Comparison of ENCODE assay signal across 9 mouse cellular contexts in the genomic region with DNA sequence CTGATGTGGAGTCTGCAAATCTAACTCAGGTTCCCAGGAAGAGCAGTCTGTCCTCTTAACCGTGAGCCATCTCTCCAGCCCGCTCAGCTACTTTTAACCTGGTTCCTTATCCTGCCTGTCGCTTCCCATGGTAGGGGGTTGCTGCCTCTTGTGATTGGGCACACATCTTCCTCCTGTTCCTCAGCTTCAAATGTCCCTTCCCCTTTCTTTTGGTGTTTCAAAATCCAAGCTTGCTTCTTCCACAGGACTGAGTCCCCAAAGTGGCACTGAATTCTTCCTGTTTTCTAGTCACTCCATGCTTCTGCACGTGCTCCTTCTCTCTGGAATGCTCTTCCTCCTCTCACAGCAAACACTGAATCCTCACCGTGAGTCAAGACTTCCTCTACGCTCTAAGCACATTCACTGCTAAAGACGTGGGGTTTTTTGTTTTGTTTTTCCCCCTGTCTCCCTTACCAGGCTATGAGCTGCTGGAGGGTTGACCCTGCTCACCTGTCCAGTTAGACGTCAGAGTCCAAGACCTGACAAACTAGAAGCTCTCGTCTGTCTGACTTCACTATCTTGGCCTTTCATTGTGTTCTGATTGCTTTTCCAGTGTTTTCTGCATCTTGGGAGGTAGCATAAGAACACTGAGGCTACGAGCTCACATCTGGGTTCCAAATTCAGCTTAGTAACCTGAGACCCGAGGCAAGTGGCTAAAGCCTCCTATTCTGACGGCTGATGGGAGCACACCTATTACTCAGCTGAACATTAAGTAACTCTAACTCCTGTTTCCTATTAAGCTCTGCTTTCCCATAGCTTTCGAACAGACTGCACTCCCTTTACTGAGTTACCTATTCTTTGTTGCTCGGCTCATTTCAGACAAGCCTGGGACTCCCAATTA. TPM values are rescaled to one million over a fixed set of nuclear protein-coding genes. Genes with fewer than 3 reads are reported as not detected.
DNase-seq lines count a peak whose midpoint lies in the region; ATAC-seq and TF ChIP-seq lines count a peak whose summit lies in the region.
"Had no signal": no experiment of that assay in that cellular context is flagged by ENCODE, and none has a peak within 500 bp of the region (broad histone marks: within the 10 kb centered on the region; RNA-seq: fewer than 3 reads in every experiment).

No protein-coding gene starts in this region.

- no peak for TF ChIP-seq CTCF in CH12.LX (conservative IDR thresholded peaks at IDR 0.05 in 1 of 2, IDR thresholded peaks at IDR 0.05 in 1 of 2; ENCODE audit: low read depth in 2 of 2, low read length in 2 of 2)
- TF ChIP-seq CTCF in forebrain, postnatal 0 days (IDR thresholded peaks at IDR 0.05; ENCODE audit: low read depth) = no peak

- in situ Hi-C loops in CH12.LX (cut with MboI; ENCODE audit: low pct_ligation_motif_present, low pct_unique_long_range_greater_than_20kb, low sequenced_read_pairs) = no loop called here

- no peak for ATAC-seq in erythroblast, adult 5-6 weeks (replicated peaks; ENCODE audit: low FRiP score, poor library complexity, severe bottlenecking)
- ATAC-seq in forebrain, postnatal 0 days = no peak
- ATAC-seq in liver, embryonic 15.5 days (ENCODE audit: insufficient read depth) = no peak

- TF ChIP-seq EP300 in CH12.LX (IDR thresholded peaks at IDR 0.05; ENCODE audit: low read length) = no peak

- H3K4me2 ChIP-seq in CH12.LX (ENCODE audit: insufficient read depth, low read depth, poor library complexity, severe bottlenecking) = peak overlapping the region; percentile 79
- peak overlapping the region; percentile 90 for H3K4me2 ChIP-seq in forebrain, postnatal 0 days (ENCODE audit: low read depth)
- peak overlapping the region; percentile 98 for H3K4me2 ChIP-seq in liver, embryonic 15.5 days

- peak overlapping the region; percentile 87; the same call in 1 of the 2 replicates for H3K9ac ChIP-seq in CH12.LX (ENCODE audit: insufficient read depth, low read depth)
- peak overlapping the region; percentile 50; the same call in 1 of the 2 replicates for H3K9ac ChIP-seq in forebrain, postnatal 0 days
- H3K9ac ChIP-seq in liver, embryonic 15.5 days = peak overlapping the region; percentile 78

- H3K27ac ChIP-seq in CH12.LX (ENCODE audit: insufficient read depth, low read depth) = no peak overlapping the region
- peak overlapping the region; percentile 78; the same call in 1 of the 2 replicates for H3K27ac ChIP-seq in forebrain, postnatal 0 days (ENCODE audit: low read depth, low read length)
- peak overlapping the region; percentile 98 for H3K27ac ChIP-seq in liver, embryonic 15.5 days (replicated peaks)

- TF ChIP-seq POLR2A in CH12.LX (IDR thresholded peaks at IDR 0.05; ENCODE audit: low read depth, low read length) = no peak

- peaks cover 49% of the 10 kb centered on the region for H3K36me3 ChIP-seq in erythroblast, embryonic 14.5 days (ENCODE audit: control insufficient read depth)
- peaks cover 49 to 72% of the 10 kb centered on the region in 2 experiments for H3K36me3 ChIP-seq in CH12.LX (replicated peaks in 1 of 2; ENCODE audit: control insufficient read depth in 1 of 2, insufficient read depth in 1 of 2, low read length in 1 of 2)
- peaks cover 36% of the 10 kb centered on the region for H3K36me3 ChIP-seq in forebrain, postnatal 0 days (ENCODE audit: insufficient read depth)
- H3K36me3 ChIP-seq in liver, embryonic 15.5 days (replicated peaks) = peaks cover 49% of the 10 kb centered on the region

- peaks cover 22% of the 10 kb centered on the region for H3K79me2 ChIP-seq in CH12.LX (replicated peaks; ENCODE audit: control insufficient read depth, extremely low read depth, insufficient read depth, poor library complexity, severe bottlenecking)

- H3K4me3 ChIP-seq in erythroblast, embryonic 14.5 days (replicated peaks) = peak overlapping the region; percentile 90
- peak overlapping the region in 2 of 3 experiments; percentile 69 to 92 for H3K4me3 ChIP-seq in CH12.LX (replicated peaks in 1 of 3; ENCODE audit: low read depth in 2 of 3, low read length in 2 of 3, poor library complexity in 1 of 3)
- peak overlapping the region; percentile 70 for H3K4me3 ChIP-seq in forebrain, postnatal 0 days (ENCODE audit: low read depth, low read length)
- H3K4me3 ChIP-seq in liver, embryonic 15.5 days (replicated peaks) = peak overlapping the region; percentile 79

- H3K9me3 ChIP-seq in erythroblast, embryonic 14.5 days (ENCODE audit: control insufficient read depth, low read length) = no peaks in the 10 kb centered on the region
- no peaks in the 10 kb centered on the region for H3K9me3 ChIP-seq in CH12.LX (replicated peaks; ENCODE audit: low read length)
- no peaks in the 10 kb centered on the region for H3K9me3 ChIP-seq in forebrain, postnatal 0 days (ENCODE audit: low read length)
- no peaks in the 10 kb centered on the region for H3K9me3 ChIP-seq in liver, embryonic 15.5 days (replicated peaks)

- TF ChIP-seq RAD21 in CH12.LX (IDR thresholded peaks at IDR 0.05; ENCODE audit: low read depth, low read length) = no peak

- dilution Hi-C loops in CH12.LX (cut with MboI; ENCODE audit: extremely low pct_ligation_motif_present, extremely low pct_unique_long_range_greater_than_20kb, low sequenced_read_pairs) = no loop called here

- DNase-seq in CH12.LX (ENCODE audit: extremely low read depth) = no peak
- DNase-seq in forebrain, postnatal 0 days = no peak
- DNase-seq in left cerebral cortex, postnatal 36 days (ENCODE audit: low spot score in 2 of 2) = no peak
- no peak for DNase-seq in thymus, postnatal 10 days (ENCODE audit: low spot score in 2 of 2)
- DNase-seq in spleen, adult 12 weeks (ENCODE audit: low spot score) = no peak
- DNase-seq: thymus, adult 18-20 months had no signal

- WGBS in forebrain, postnatal 0 days = 71% methylated on average over 14 of the region's 14 CpGs
- WGBS in liver, embryonic 15.5 days (ENCODE audit: insufficient replicate concordance) = 62% methylated on average over 14 of the region's 14 CpGs

- H3K27me3 ChIP-seq in erythroblast, embryonic 14.5 days (ENCODE audit: control insufficient read depth) = no peaks in the 10 kb centered on the region
- no peaks in the 10 kb centered on the region for H3K27me3 ChIP-seq in CH12.LX (replicated peaks)
- no peaks in the 10 kb centered on the region for H3K27me3 ChIP-seq in forebrain, postnatal 0 days (ENCODE audit: insufficient read depth, low read length)
- H3K27me3 ChIP-seq in liver, embryonic 15.5 days = no peaks in the 10 kb centered on the region

- intact Hi-C loops in left cerebral cortex, postnatal 36 days (cut with DNase I) = loop anchor here (2.0 kb wide), 1 partner anchor 13 kb away; a partner anchor contains a TSS

- H3K4me1 ChIP-seq in erythroblast, embryonic 14.5 days (ENCODE audit: control insufficient read depth) = peaks cover 55% of the 10 kb centered on the region
- peaks cover 10 to 37% of the 10 kb centered on the region in 2 experiments for H3K4me1 ChIP-seq in CH12.LX (ENCODE audit: control insufficient read depth in 1 of 2, insufficient read depth in 2 of 2)
- peaks cover 9% of the 10 kb centered on the region; the same call in 1 of the 2 replicates for H3K4me1 ChIP-seq in forebrain, postnatal 0 days (ENCODE audit: insufficient read depth)
- peaks cover 47% of the 10 kb centered on the region for H3K4me1 ChIP-seq in liver, embryonic 15.5 days (replicated peaks)

RNA-seq across cellular contexts. Expression of a gene that starts 1.7 kb away (rescaled TPM):
- 11.0 and 18.1 TPM in 2 replicates for polyA plus RNA-seq in erythroblast, embryonic 14.5 days (2012)
- total RNA-seq in erythroblast, adult 5-6 weeks (2015; ENCODE audit: low replicate concordance) = 10.6 and 31.3 TPM in 2 replicates
- total RNA-seq in erythroblast, adult 5-6 weeks (2017; ENCODE audit: low replicate concordance) = 21.4 and 25.6 TPM in 2 replicates
- 96.3 and 105 TPM in 2 replicates for total RNA-seq in CH12.LX (2012; rRNA removed)
- total RNA-seq in CH12.LX (2014; rRNA removed) = 86.9 and 93.5 TPM in 2 replicates
- 120 and 161 TPM in 2 replicates for polyA plus RNA-seq in CH12.LX (2012; ENCODE audit: insufficient read length, low read depth)
- 49.2 and 57.1 TPM in 2 replicates for total RNA-seq in forebrain, postnatal 0 days (2014; rRNA removed)
- 56.6 and 116 TPM in 2 replicates for polyA plus RNA-seq in forebrain, postnatal 0 days (2015; fragmentation: Nextera tagmentation; extraction: Ambion mirVana)
- 55.1 and 59.5 TPM in 2 replicates for polyA plus RNA-seq in liver, embryonic 15.5 days (2015; fragmentation: Nextera tagmentation; extraction: Ambion mirVana)
- total RNA-seq in left cerebral cortex, postnatal 36 days (2021) = 10 to 100 TPM; 52.5 to 57.8 TPM

RNA-seq across cellular contexts. Expression of a gene that starts 10.5 kb away (rescaled TPM):
- polyA plus RNA-seq in erythroblast, embryonic 14.5 days (2012) = 0.74 and 0.78 TPM in 2 replicates
- total RNA-seq in erythroblast, adult 5-6 weeks (2015; ENCODE audit: low replicate concordance) = 1.5 and 2.9 TPM in 2 replicates
- total RNA-seq in erythroblast, adult 5-6 weeks (2017; ENCODE audit: low replicate concordance) = 3.3 and 6.0 TPM in 2 replicates
- 11.0 and 11.2 TPM in 2 replicates for total RNA-seq in CH12.LX (2012; rRNA removed)
- total RNA-seq in CH12.LX (2014; rRNA removed) = 22.9 and 23.0 TPM in 2 replicates
- 26.4 and 27.5 TPM in 2 replicates for polyA plus RNA-seq in CH12.LX (2012; ENCODE audit: insufficient read length, low read depth)
- total RNA-seq in forebrain, postnatal 0 days (2014; rRNA removed) = 7.4 and 14.6 TPM in 2 replicates
- polyA plus RNA-seq in forebrain, postnatal 0 days (2015; fragmentation: Nextera tagmentation; extraction: Ambion mirVana) = 4.3 and 5.5 TPM in 2 replicates
- 10.8 and 18.2 TPM in 2 replicates for polyA plus RNA-seq in liver, embryonic 15.5 days (2015; fragmentation: Nextera tagmentation; extraction: Ambion mirVana)
- 1 to 10 TPM; 9.5 to 9.6 TPM for total RNA-seq in left cerebral cortex, postnatal 36 days (2021)

RNA-seq across cellular contexts. Expression of a gene that starts 13.1 kb away (rescaled TPM):
- polyA plus RNA-seq in erythroblast, embryonic 14.5 days (2012) = 240 and 308 TPM in 2 replicates
- total RNA-seq in erythroblast, adult 5-6 weeks (2015; ENCODE audit: low replicate concordance) = 414 and 492 TPM in 2 replicates
- total RNA-seq in erythroblast, adult 5-6 weeks (2017; ENCODE audit: low replicate concordance) = 125 and 193 TPM in 2 replicates
- total RNA-seq in CH12.LX (2012; rRNA removed) = 1,045 and 1,143 TPM in 2 replicates
- 799 and 844 TPM in 2 replicates for total RNA-seq in CH12.LX (2014; rRNA removed)
- 2,575 and 2,624 TPM in 2 replicates for polyA plus RNA-seq in CH12.LX (2012; ENCODE audit: insufficient read length, low read depth)
- 386 and 408 TPM in 2 replicates for total RNA-seq in forebrain, postnatal 0 days (2014; rRNA removed)
- polyA plus RNA-seq in forebrain, postnatal 0 days (2015; fragmentation: Nextera tagmentation; extraction: Ambion mirVana) = 687 and 843 TPM in 2 replicates
- 927 and 1,040 TPM in 2 replicates for polyA plus RNA-seq in liver, embryonic 15.5 days (2015; fragmentation: Nextera tagmentation; extraction: Ambion mirVana)
- 100 to 1,000 TPM; 217 to 244 TPM for total RNA-seq in left cerebral cortex, postnatal 36 days (2021)

RNA-seq across cellular contexts. Expression of a gene that starts 20.2 kb away (rescaled TPM):
- 2.2 and 2.4 TPM in 2 replicates for polyA plus RNA-seq in erythroblast, embryonic 14.5 days (2012)
- 17.1 and 20.1 TPM in 2 replicates for total RNA-seq in erythroblast, adult 5-6 weeks (2015; ENCODE audit: low replicate concordance)
- 16.2 and 16.6 TPM in 2 replicates for total RNA-seq in erythroblast, adult 5-6 weeks (2017; ENCODE audit: low replicate concordance)
- 96.9 and 99.0 TPM in 2 replicates for total RNA-seq in CH12.LX (2012; rRNA removed)
- 121 and 135 TPM in 2 replicates for total RNA-seq in CH12.LX (2014; rRNA removed)
- polyA plus RNA-seq in CH12.LX (2012; ENCODE audit: insufficient read length, low read depth) = 127 and 132 TPM in 2 replicates
- total RNA-seq in forebrain, postnatal 0 days (2014; rRNA removed) = 133 and 134 TPM in 2 replicates
- polyA plus RNA-seq in forebrain, postnatal 0 days (2015; fragmentation: Nextera tagmentation; extraction: Ambion mirVana) = 151 and 160 TPM in 2 replicates
- polyA plus RNA-seq in liver, embryonic 15.5 days (2015; fragmentation: Nextera tagmentation; extraction: Ambion mirVana) = 70.3 and 79.4 TPM in 2 replicates
- total RNA-seq in left cerebral cortex, postnatal 36 days (2021) = 100 to 1,000 TPM; 113 to 125 TPM

RNA-seq across cellular contexts. Expression of a gene that starts 20.4 kb away (rescaled TPM):
- 0.30 and 0.36 TPM in 2 replicates for polyA plus RNA-seq in erythroblast, embryonic 14.5 days (2012)
- total RNA-seq in erythroblast, adult 5-6 weeks (2015; ENCODE audit: low replicate concordance) = 2.9 and 5.4 TPM in 2 replicates
- 0.77 and 1.5 TPM in 2 replicates for total RNA-seq in erythroblast, adult 5-6 weeks (2017; ENCODE audit: low replicate concordance)
- 4.0 and 4.9 TPM in 2 replicates for total RNA-seq in CH12.LX (2012; rRNA removed)
- total RNA-seq in CH12.LX (2014; rRNA removed) = 0.70 and 1.0 TPM in 2 replicates
- polyA plus RNA-seq in CH12.LX (2012; ENCODE audit: insufficient read length, low read depth) = 13.3 and 17.0 TPM in 2 replicates
- total RNA-seq in forebrain, postnatal 0 days (2014; rRNA removed) = 12.8 and 17.3 TPM in 2 replicates
- polyA plus RNA-seq in forebrain, postnatal 0 days (2015; fragmentation: Nextera tagmentation; extraction: Ambion mirVana) = 11.1 and 17.7 TPM in 2 replicates
- 3.3 and 3.4 TPM in 2 replicates for polyA plus RNA-seq in liver, embryonic 15.5 days (2015; fragmentation: Nextera tagmentation; extraction: Ambion mirVana)
- 100 to 1,000 TPM; 232 to 256 TPM for total RNA-seq in left cerebral cortex, postnatal 36 days (2021)
